Mouse (Mus musculus): ENCODE results near the gene Cd200r3. TPM values are rescaled to one million over a fixed set of nuclear protein-coding genes. Genes with fewer than 3 reads are reported as not detected.

Cd200r3 gene
- total RNA-seq, 4 experiments from 2014 or later: 0.22 TPM; not detected in 3

- no peak for DNase-seq
These were observed 50.0 kb downstream of the Cd200r3 start for GRCm38 (mm10) chr16:44993319-44994019.

GRCm38 (mm10) chr16:44994206-44994953 is 50.9 kb downstream of the Cd200r3 start:
- DNase-seq: no peak

GRCm38 (mm10) chr16:44995111-44995510 is 51.6 kb downstream of the Cd200r3 start:
- no peak for DNase-seq

- DNase-seq: peak; percentile 3
These were observed 53.2 kb downstream of the Cd200r3 start for GRCm38 (mm10) chr16:44996701-44997100.

- no peak for DNase-seq
These were observed 56.1 kb downstream of the Cd200r3 start for GRCm38 (mm10) chr16:44999537-44999936.

GRCm38 (mm10) chr16:45004443-45004842 is 61.0 kb downstream of the Cd200r3 start:
- no peak for DNase-seq

GRCm38 (mm10) chr16:45005280-45005679 is 61.8 kb downstream of the Cd200r3 start:
- no peak for DNase-seq

- DNase-seq: no peak
These were observed 63.5 kb downstream of the Cd200r3 start for GRCm38 (mm10) chr16:45006971-45007370.

GRCm38 (mm10) chr16:45007807-45008206 is 64.3 kb downstream of the Cd200r3 start:
- no peak for DNase-seq

GRCm38 (mm10) chr16:45009634-45010033 is 66.2 kb downstream of the Cd200r3 start:
- no peak for DNase-seq

- peak; percentile 9 for DNase-seq
These were observed 72.1 kb downstream of the Cd200r3 start for GRCm38 (mm10) chr16:45015591-45015990.

- no peak for DNase-seq
These were observed 73.0 kb downstream of the Cd200r3 start for GRCm38 (mm10) chr16:45016488-45016887.

GRCm38 (mm10) chr16:45018868-45019267 is 75.4 kb downstream of the Cd200r3 start:
- DNase-seq: no peak

GRCm38 (mm10) chr16:45020055-45020454 is 76.6 kb downstream of the Cd200r3 start:
- no peak for DNase-seq

GRCm38 (mm10) chr16:45020669-45021309 is 77.3 kb downstream of the Cd200r3 start:
- DNase-seq: no peak

GRCm38 (mm10) chr16:45021443-45021842 is 78.0 kb downstream of the Cd200r3 start:
- no peak for DNase-seq

GRCm38 (mm10) chr16:45023904-45024303 is 80.4 kb downstream of the Cd200r3 start:
- DNase-seq: peak; percentile 47

GRCm38 (mm10) chr16:45025321-45025720 is 81.8 kb downstream of the Cd200r3 start:
- DNase-seq: no peak

- DNase-seq: no peak
These were observed 85.6 kb downstream of the Cd200r3 start for GRCm38 (mm10) chr16:45029080-45029479.

- DNase-seq: no peak
These were observed 86.0 kb downstream of the Cd200r3 start for GRCm38 (mm10) chr16:45029493-45029892.

- DNase-seq: peak; percentile 13
These were observed 86.6 kb downstream of the Cd200r3 start for GRCm38 (mm10) chr16:45030127-45030526.

GRCm38 (mm10) chr16:45030796-45031195 is 87.3 kb downstream of the Cd200r3 start:
- DNase-seq: peak; percentile 10
